Mouse (Mus musculus): ENCODE results near the gene Olfr94. TPM values are rescaled to one million over a fixed set of nuclear protein-coding genes. Genes with fewer than 3 reads are reported as not detected.

The Olfr94 gene
- total RNA-seq (2023): not detected

GRCm38 (mm10) chr17:37200894-37201293 is at the start of gene Olfr94:
Gene Olfr94 (minus strand): TSS chr17:37200994.

GRCm38 (mm10) chr17:37237230-37237629 is 36.4 kb upstream of the Olfr94 start, which contains the start of gene Olfr97:
Gene Olfr97 (minus strand): TSS chr17:37237330.

DNA sequence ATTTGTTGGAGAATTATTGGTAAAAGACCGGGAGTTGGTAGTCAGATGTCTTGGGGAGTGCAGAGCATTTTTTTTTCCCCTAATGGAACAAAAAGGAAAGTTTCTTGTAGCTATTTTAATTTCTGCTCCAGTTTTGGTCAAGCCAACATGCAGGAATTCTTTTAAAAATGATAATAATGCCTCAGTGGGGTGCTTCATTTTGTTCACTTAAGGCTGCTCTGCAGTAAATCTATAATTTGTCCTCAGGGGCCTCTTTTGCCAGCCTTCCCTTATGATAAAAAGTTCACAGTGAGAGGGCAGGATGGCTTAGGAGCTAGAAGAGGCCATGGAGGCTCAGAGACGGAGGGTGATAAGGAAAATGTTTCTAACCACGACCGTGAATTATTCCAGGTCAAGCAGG is 19.1 kb upstream of the Olfr94 start, which contains the start of gene Olfr96:
Gene Olfr96 (plus strand): TSS at position 301 of the 400 bp plus-strand sequence.

GRCm38 (mm10) chr17:37213018-37213417 is 12.2 kb upstream of the Olfr94 start, which contains the start of gene Olfr95:
Gene Olfr95 (minus strand): TSS chr17:37213118.

DNA sequence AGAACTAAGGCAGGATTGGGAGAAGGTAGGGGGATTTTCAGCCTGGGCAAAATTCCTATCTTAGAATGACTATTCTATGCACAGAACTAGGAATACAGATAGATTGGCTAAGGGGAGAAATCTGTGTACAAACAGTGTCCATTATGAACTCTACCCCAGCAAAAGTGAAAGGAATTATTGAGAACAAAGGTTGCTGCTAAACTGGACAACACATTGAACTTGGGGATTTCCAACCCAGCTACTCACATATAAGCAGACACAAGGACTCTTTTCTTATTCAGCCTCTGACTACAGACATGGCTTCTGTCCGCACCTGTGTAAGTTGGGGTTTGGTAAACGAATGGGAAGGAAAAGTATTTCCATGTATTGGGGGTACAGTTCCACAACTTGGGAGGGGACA is 7.1 kb downstream of the Olfr94 start, which contains the start of gene Ubd:
Gene Ubd (plus strand): TSS at position 237 of the 400 bp plus-strand sequence.

GRCm38 (mm10) chr17:37161394-37161793 is 39.4 kb downstream of the Olfr94 start, which contains the start of gene Olfr93:
Gene Olfr93 (minus strand): TSS chr17:37161494.

Other genes starting within 250 kb of the Olfr94 start
- gene Ppp1r11, start 249.3 kb downstream of the Olfr94 start, total RNA-seq (2023): 100 to 1,000 TPM in 1 of 2 experiments, 10 to 100 TPM in 1; 95.2 to 105 TPM
- 10 to 100 TPM; 70.2 to 71.0 TPM for gene Znrd1, start 242.4 kb downstream of the Olfr94 start, total RNA-seq (2023)
- gene Znrd1as, start 242.4 kb downstream of the Olfr94 start, total RNA-seq (2023): 1 to 10 TPM; 1.6 to 7.4 TPM
- not detected for gene 2410137M14Rik, start 219.8 kb downstream of the Olfr94 start, total RNA-seq (2023)
- gene H2-M5, start 211.5 kb downstream of the Olfr94 start, total RNA-seq (2023): not detected
- not detected for gene Zfp57, start 199.8 kb downstream of the Olfr94 start, total RNA-seq (2023)
- not detected for gene Mog, start 177.6 kb downstream of the Olfr94 start, total RNA-seq (2023)
- gene Gabbr1, start 155.0 kb downstream of the Olfr94 start, total RNA-seq (2023): 10 to 100 TPM; 65.4 to 88.3 TPM
- gene Olfr90, start 112.5 kb downstream of the Olfr94 start, total RNA-seq (2023): under 1 TPM; 0.20 to 0.59 TPM
- gene Olfr91, start 102.7 kb downstream of the Olfr94 start, total RNA-seq (2023): not detected
- gene Olfr92, start 80.9 kb downstream of the Olfr94 start, total RNA-seq (2023): not detected
- not detected for gene Olfr93, start 39.5 kb downstream of the Olfr94 start, total RNA-seq (2023)
- not detected for gene Ubd, start 7.1 kb downstream of the Olfr94 start, total RNA-seq (2023)
- gene Olfr95, start 12.1 kb upstream of the Olfr94 start, total RNA-seq (2023): not detected
- gene Olfr96, start 19.2 kb upstream of the Olfr94 start, total RNA-seq (2023): not detected
- gene Olfr97, start 36.3 kb upstream of the Olfr94 start, total RNA-seq (2023): not detected
- not detected for gene Olfr98, start 62.8 kb upstream of the Olfr94 start, total RNA-seq (2023)
- gene H2-M3, start 69.2 kb upstream of the Olfr94 start, total RNA-seq (2023): 10 to 100 TPM; 49.0 to 49.1 TPM
- not detected for gene Olfr99, start 82.5 kb upstream of the Olfr94 start, total RNA-seq (2023)
- not detected for gene Olfr101, start 103.3 kb upstream of the Olfr94 start, total RNA-seq (2023)
- not detected for gene Olfr102, start 116.1 kb upstream of the Olfr94 start, total RNA-seq (2023)
- gene Olfr103, start 138.7 kb upstream of the Olfr94 start, total RNA-seq (2023): not detected
- gene Olfr104-ps, start 158.6 kb upstream of the Olfr94 start, total RNA-seq (2023): not detected
- gene Olfr105-ps, start 178.0 kb upstream of the Olfr94 start, total RNA-seq (2023): not detected
- not detected for gene Olfr106-ps, start 189.4 kb upstream of the Olfr94 start, total RNA-seq (2023)
- gene Olfr107, start 198.2 kb upstream of the Olfr94 start, total RNA-seq (2023): not detected
- not detected for gene Olfr108, start 244.5 kb upstream of the Olfr94 start, total RNA-seq (2023)

Measured in B cell, adult 67 days (primary cell).